Mouse (Mus musculus) erythroblast, adult 5-6 weeks (primary cell): ENCODE results near the gene Gls2. TPM values are rescaled to one million over a fixed set of nuclear protein-coding genes. Genes with fewer than 3 reads are reported as not detected.

Source experiments
- ATAC-seq: replicated peaks from 2 replicates; pipeline ENCODE4 v1.8.0; 2016; ENCODE audit warnings: moderate number of reproducible peaks, mild to moderate bottlenecking, moderate TSS enrichment, inconsistent platforms; ENCODE audit not compliant: poor library complexity, low FRiP score, severe bottlenecking
- total RNA-seq, 2 experiments: library from RNA; stranded (forward) in 1 of 2; stranded (reverse) in 1 of 2; fragments of 150-400 nt in 1 of 2; fragments of 200-764, 138-1000 nt in 1 of 2; gene quantifications; 2 replicates each; pipeline versions ENCODE4 v1.2.3 to v1.2.4; 2015 to 2017; ENCODE audit warnings: low replicate concordance in 2 of 2

Gls2 gene
- total RNA-seq, 2 experiments from 2014 or later, result 0.60 to 3.8 TPM

DNA sequence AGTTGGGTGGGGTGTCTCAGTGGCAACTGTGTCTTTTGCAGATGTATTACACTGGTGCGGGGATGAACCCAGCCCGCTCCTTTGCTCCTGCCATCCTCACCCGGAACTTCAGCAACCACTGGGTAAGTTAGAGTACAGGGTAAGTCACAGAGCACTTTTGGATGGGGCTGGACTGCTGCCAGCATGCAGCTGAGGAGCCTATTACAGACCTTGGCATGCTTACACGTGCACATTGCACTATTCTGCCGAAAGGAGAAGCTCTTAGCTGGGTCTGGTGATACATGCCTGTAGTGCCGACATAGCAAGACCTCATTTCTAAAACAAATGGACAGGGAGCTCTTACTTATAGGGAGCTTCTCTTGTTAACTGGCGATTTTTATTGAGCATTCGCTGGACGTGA, 33.3 kb downstream of the Gls2 start:
- no peak for ATAC-seq

GRCm38 (mm10) chr10:128228009-128228408, 33.8 kb downstream of the Gls2 start:
- no peak for ATAC-seq

DNA sequence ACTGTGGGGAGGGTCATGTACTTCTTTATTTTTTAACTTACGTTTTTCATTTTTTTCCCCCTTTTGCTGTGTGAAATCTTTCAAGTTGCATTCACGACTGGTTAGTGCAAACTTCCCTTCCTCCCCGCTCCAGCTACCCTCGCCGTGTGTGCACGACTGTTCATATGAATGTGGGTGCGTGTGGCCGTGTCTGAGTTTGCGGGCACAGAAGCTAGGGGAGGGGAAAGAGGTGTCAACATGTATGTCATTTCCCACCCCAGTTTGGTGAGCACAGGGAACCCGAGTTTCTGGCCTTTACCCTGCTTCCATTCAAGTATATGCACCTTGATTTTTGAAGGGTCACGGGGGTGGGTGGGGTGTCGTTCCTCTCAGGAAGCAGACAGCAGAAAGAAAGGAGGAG, 36.3 kb downstream of the Gls2 start:
- no peak for ATAC-seq

DNA sequence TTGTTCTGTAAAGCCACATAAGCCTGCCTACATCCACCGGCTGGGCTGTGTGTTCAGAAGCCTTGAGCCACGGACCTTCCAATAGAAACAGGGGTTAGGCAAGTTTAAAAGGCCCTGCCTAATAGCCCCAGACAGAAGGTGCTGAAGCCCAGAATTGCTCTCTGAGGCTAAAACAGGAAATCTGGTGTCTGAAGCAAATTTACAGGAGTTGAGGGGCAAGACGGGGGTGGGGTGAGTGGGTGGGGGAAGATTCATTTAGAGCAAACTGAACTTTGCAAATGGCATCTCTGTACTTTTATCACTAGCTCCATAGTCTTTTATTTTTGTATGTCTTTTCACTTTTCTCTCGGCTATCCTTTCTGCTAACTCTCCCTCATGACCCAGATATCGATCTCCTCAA, 36.9 kb downstream of the Gls2 start:
- ATAC-seq, result no peak

- ATAC-seq, result peak; percentile 73
Observed at GRCm38 (mm10) chr10:128231697-128232419, 37.6 kb downstream of the Gls2 start, which contains the start of gene Timeless. Gene Timeless, plus strand, starts transcription at chr10:128232065.

GRCm38 (mm10) chr10:128232420-128232985, 38.2 kb downstream of the Gls2 start:
- peak; percentile 86 for ATAC-seq

DNA sequence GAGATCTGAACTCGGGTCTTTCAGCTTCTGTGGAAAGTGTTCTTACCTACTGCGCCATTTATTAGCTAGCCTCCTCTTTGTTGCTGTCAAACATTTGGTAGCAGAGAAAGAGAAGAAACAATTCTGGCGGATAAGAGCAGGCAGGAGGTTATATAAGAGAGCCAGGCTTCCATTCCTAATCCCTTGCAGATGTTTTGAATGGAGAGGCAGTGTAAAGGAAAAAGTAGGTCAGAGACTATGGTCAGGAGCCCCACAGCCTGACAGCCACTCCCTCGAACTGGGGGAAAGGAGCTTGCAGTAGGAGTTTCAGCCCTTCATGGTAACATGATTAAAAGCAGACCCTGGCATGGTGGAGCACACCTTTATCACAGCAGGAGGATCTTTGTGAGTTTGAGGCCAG, 42.1 kb downstream of the Gls2 start:
- ATAC-seq, result no peak

DNA sequence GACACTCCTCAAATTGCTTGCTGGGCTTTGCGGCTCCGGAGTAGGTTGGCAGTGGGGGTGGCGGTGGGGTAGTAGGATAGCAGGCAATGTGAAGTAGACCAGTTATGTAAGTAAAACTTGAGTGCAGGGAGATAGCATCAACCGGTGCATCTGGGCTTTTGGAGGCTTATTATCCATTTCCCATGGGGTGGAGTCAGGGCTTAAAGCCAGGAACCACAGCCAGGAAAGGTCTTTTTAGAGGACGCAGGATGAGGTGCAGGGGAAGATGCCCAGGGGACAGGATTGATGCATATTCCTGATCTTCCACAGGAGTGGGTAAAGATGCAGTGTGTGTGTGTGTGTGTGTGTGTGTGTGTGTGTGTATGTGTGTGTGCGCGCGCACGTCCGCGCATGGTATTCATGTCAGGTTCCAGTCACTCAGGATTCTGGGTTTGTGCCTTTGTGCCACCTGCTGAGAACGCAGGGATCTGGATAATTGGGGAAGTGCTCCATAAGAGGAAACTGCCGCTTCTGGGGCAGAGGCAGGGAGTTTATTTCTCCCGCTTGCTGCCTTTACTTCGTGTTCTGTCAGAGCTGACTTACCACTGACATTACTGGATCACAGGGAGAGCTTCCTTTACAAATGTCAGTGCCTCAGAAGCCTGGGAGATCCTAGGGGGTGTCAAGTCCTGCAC, 43.7 kb downstream of the Gls2 start:
- ATAC-seq, result no peak

DNA sequence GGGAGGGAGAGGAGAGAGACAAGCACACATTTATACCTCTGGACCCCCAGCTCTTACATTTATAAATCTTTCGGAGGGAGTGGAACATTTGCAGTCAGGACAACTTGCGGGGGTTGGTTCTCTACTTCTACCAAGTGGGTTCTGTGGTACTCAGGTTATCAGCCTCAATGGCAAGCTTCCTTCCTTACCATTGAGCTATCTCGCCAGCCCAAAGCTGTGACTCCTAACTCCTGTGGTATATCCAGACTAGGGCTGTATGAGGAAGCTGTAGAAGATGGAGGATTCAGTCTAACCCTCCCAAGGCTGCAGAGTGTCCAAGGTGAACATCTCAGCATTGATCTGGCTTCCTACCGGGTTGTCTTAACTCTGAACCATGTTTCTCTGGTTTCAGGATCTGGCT, 44.9 kb downstream of the Gls2 start:
- ATAC-seq, result no peak

DNA sequence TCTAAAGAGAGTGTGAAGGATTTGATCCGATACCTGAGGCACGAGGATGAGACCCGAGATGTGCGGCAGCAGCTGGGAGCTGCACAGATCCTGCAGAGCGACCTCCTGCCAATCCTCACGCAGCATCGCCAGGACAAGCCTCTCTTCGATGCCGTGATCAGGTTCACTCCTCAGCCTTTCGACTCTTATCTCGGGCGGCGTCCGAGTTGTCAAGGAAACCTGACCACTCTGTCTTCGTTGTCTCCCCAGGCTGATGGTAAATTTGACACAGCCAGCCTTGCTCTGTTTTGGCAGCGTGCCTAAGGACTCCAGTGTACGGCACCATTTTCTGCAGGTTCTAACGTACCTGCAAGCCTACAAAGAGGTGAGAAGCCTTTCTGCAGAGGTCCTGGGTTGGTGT, 45.9 kb downstream of the Gls2 start:
- ATAC-seq, result peak; percentile 19; the same call in 1 of the 2 replicates

GRCm38 (mm10) chr10:128243252-128243651, 49.0 kb downstream of the Gls2 start:
- no peak for ATAC-seq

GRCm38 (mm10) chr10:128244121-128244520, 49.9 kb downstream of the Gls2 start:
- no peak for ATAC-seq

GRCm38 (mm10) chr10:128247020-128247732, 52.9 kb downstream of the Gls2 start:
- no peak for ATAC-seq

GRCm38 (mm10) chr10:128250565-128250964, 56.3 kb downstream of the Gls2 start:
- ATAC-seq, result no peak

DNA sequence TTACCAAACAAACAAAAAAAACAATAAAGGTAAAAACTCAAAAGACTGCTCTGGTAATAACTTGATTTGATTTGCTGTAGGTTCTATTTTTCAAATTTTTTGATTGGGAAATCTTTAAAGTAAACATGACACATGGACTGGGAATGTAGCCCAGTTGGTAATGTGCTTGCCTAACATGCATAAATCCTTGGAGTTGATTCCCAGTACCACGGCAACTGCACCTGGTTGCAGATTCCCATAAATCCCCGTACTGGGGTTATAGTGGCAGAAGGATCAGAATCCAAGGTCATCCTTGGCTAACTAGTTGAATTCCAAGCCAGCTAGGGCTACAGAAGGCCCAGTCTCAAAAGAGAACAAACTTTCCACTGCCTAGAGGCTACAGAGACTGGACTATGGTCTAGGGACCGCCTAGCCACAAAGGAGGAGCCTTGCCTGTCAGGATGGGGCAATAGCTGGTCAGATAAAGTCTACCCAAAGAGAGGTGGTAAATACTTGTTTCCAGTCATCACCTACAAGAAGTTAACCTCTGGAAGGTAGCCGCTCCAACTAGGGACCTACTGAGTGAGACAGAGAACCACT, 59.5 kb downstream of the Gls2 start, which contains the start of gene Apon:
Apon (plus strand) TSS at position 420 of the 579 bp plus-strand sequence.
- no peak for ATAC-seq

- ATAC-seq, result no peak
Observed at GRCm38 (mm10) chr10:128255925-128256324, 61.7 kb downstream of the Gls2 start.

GRCm38 (mm10) chr10:128256328-128256727, 62.1 kb downstream of the Gls2 start:
- ATAC-seq, result no peak

DNA sequence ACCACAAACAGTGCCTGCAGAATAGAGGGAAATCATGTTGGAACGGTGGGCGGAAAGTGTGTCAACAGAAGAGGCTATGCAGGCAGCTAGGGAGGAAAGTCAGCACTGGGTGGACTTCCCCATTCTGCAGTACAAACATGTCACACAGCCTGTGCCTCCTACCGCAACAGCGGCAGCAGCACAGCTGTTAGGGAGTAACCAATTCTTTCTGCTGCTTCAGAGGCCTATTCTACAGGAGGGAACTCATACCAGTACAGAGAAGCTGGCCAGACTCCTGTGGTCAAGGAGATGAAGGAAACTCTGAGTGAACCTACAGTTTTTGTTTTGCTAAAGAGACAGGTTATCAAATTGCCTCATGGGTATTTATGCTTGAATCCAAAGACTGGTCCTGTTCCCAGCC, 64.7 kb downstream of the Gls2 start:
- no peak for ATAC-seq
